Mouse (Mus musculus) heart, embryonic 15.5 days (tissue): Measurements from ENCODE around the gene Tmbim6. TPM values are rescaled to one million over a fixed set of nuclear protein-coding genes. Genes with fewer than 3 reads are reported as not detected.
"Not testable (repeated sequence)": the region's sequence is repeated elsewhere in the genome, so short reads cannot be mapped to it uniquely, and the experiment has no call there.

Source experiments
- ATAC-seq: fragments of 200-750 bp; cut with Nextera tagmentation; replicated peaks from 2 replicates; pipeline ENCODE4 v1.8.0; 2017; ENCODE audit warnings: low read depth, moderate TSS enrichment; ENCODE audit not compliant: insufficient number of reproducible peaks, insufficient read depth, low FRiP score
- H3K27ac ChIP-seq: fragments of 300-500 bp; sonication (generic); 2 replicates; pipeline ENCODE4 v1.5.1; 2015; ENCODE audit warnings: mild to moderate bottlenecking, inconsistent platforms
- H3K27me3 ChIP-seq: fragments of 300-500 bp; sonication (generic); 2 replicates; pipeline ENCODE4 v1.6.1; 2015; ENCODE audit warnings: inconsistent platforms
- H3K36me3 ChIP-seq: fragments of 300-500 bp; sonication (generic); 2 replicates; pipeline ENCODE4 v1.6.1; 2015; ENCODE audit warnings: mild to moderate bottlenecking, inconsistent platforms
- H3K4me1 ChIP-seq: fragments of 300-500 bp; sonication (generic); replicated peaks from 2 replicates; pipeline ENCODE4 v1.6.1; 2015; ENCODE audit warnings: inconsistent platforms
- H3K4me2 ChIP-seq: fragments of 300-500 bp; sonication (generic); 2 replicates; pipeline ENCODE4 v1.6.1; 2015; ENCODE audit warnings: inconsistent platforms, mild to moderate bottlenecking, moderate library complexity
- H3K4me3 ChIP-seq: fragments of 300-500 bp; sonication (generic); 2 replicates; pipeline ENCODE4 v1.5.1; 2015; ENCODE audit warnings: mild to moderate bottlenecking, inconsistent platforms
- H3K9ac ChIP-seq: fragments of 300-500 bp; sonication (generic); 2 replicates; pipeline ENCODE4 v1.6.1; 2015; ENCODE audit warnings: mild to moderate bottlenecking, inconsistent platforms
- H3K9me3 ChIP-seq: fragments of 300-500 bp; sonication (generic); replicated peaks from 2 replicates; pipeline ENCODE4 v1.6.1; 2016; ENCODE audit warnings: inconsistent platforms
- WGBS: fragments of 180-500 bp; shearing (Covaris S2); methylation state at CpG from one replicate; pipeline ENCODE4 v1.1.7; 2015; ENCODE audit warnings: mixed read lengths; 5-methylcytosine and 5-hydroxymethylcytosine counted together
- polyA plus RNA-seq: library from polyadenylated mRNA; unstranded; fragments of >200 nt; fragmentation: Nextera tagmentation; extraction: Ambion mirVana; gene quantifications from 2 replicates; pipeline ENCODE4 v1.2.1, GENCODE M21; 2015

Gene Tmbim6
- polyA plus RNA-seq, 1 experiment from 2014 or later, result 221 TPM

GRCm38 (mm10) chr15:99386110-99386509 lies 6.6 kb upstream of the Tmbim6 start:
- H3K27ac ChIP-seq, H3K27me3 ChIP-seq, H3K4me2 ChIP-seq, H3K4me1 ChIP-seq, H3K9ac ChIP-seq, H3K9me3 ChIP-seq, H3K36me3 ChIP-seq, H3K4me3 ChIP-seq, ATAC-seq: not testable (repeated sequence)
- 63% methylated on average over 3 of the region's 3 CpGs for WGBS

- WGBS, result 68% methylated on average over 3 of the region's 3 CpGs
- Histone ChIP-seq H3K9me3 (no peaks in the 10 kb centered on the region), H3K9ac (no peak overlapping the region), H3K36me3 (no peaks in the 10 kb centered on the region), H3K4me2 (no peak overlapping the region), H3K27me3 (no peaks in the 10 kb centered on the region), H3K27ac (no peak overlapping the region), H3K4me1 (0 out of 2 replicates have a peak, but pooled peaks cover 3% of the 10 kb centered on the region), H3K4me3 (no peak overlapping the region)
- ATAC-seq, result no peak
These were observed 5.9 kb upstream of the Tmbim6 start for GRCm38 (mm10) chr15:99386796-99387195.

GRCm38 (mm10) chr15:99387976-99388375 lies 4.7 kb upstream of the Tmbim6 start:
- no peaks in the 10 kb centered on the region for H3K9me3 ChIP-seq
- no peak overlapping the region for H3K4me2 ChIP-seq
- no peak for ATAC-seq
- H3K4me3 ChIP-seq, result no peak overlapping the region
- H3K9ac ChIP-seq, result no peak overlapping the region
- peaks cover 9% of the 10 kb centered on the region for H3K4me1 ChIP-seq
- H3K27ac ChIP-seq, result no peak overlapping the region
- no peaks in the 10 kb centered on the region for H3K36me3 ChIP-seq
- no peaks in the 10 kb centered on the region for H3K27me3 ChIP-seq
- WGBS, result 76% methylated on average over 4 of the region's 4 CpGs

DNA sequence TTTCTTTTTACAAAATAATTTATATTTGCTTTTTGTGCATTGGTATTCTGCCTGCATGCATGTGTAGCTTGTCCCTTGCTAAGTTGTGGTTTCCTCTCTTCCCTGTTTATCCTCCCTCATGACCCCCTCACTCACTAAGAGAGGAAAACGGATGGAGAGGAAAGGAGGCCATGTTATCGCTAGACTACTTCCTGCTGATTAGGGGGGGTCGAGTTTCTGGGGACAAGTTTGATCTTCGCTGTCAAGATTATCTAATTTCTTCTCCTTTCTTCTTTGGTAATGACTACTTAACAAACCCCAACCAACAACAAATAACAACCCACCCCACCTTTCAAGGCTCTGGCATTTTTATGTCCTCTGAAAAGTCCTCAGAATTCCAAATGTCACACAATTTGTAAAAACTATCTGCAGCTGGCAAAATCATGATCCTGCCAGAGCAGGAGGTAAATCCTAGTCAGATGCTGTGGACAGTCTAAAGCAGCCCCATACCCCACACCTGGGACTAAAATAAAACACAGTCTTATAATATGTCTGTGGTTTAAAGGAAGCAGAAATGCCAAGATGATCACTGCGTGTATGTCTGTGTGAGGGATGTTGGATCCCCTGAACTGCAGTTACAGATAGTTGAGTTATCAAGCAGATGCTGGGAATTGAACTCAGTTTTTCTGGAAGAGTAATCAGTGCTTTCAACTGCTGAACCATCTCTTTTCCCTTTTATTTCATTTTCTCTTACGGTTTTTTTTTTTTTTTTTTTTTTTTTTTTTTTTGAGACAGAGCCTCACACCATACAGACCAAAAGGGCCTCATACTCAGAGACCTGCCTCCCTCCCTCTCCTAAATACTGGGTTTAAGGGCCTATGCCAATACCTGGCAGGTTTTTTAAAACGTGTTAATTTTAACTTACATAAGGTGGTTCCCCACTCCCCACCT lies 1.9 kb upstream of the Tmbim6 start:
- H3K4me2 ChIP-seq, result no peak overlapping the region
- no peak overlapping the region for H3K27ac ChIP-seq
- H3K4me3 ChIP-seq, result no peak overlapping the region
- H3K9me3 ChIP-seq, result no peaks in the 10 kb centered on the region
- peaks cover 24% of the 10 kb centered on the region for H3K4me1 ChIP-seq
- H3K9ac ChIP-seq, result no peak overlapping the region
- 36% methylated on average over 7 of the region's 7 CpGs for WGBS
- ATAC-seq, result no peak
- no peaks in the 10 kb centered on the region for H3K36me3 ChIP-seq
- H3K27me3 ChIP-seq, result no peaks in the 10 kb centered on the region

- Histone ChIP-seq H3K27ac (peak overlapping the region; percentile 71), H3K9ac (peak overlapping the region; percentile 41; the same call in 1 of the 2 replicates), H3K36me3 (no peaks in the 10 kb centered on the region), H3K4me2 (peak overlapping the region; percentile 87), H3K9me3 (no peaks in the 10 kb centered on the region), H3K27me3 (no peaks in the 10 kb centered on the region), H3K4me3 (peak overlapping the region; percentile 96), H3K4me1 (peaks cover 36% of the 10 kb centered on the region)
- 77% methylated on average over 6 of the region's 6 CpGs for WGBS
- ATAC-seq, result no peak
These were observed 707 bp upstream of the Tmbim6 start for GRCm38 (mm10) chr15:99391975-99392374.

DNA sequence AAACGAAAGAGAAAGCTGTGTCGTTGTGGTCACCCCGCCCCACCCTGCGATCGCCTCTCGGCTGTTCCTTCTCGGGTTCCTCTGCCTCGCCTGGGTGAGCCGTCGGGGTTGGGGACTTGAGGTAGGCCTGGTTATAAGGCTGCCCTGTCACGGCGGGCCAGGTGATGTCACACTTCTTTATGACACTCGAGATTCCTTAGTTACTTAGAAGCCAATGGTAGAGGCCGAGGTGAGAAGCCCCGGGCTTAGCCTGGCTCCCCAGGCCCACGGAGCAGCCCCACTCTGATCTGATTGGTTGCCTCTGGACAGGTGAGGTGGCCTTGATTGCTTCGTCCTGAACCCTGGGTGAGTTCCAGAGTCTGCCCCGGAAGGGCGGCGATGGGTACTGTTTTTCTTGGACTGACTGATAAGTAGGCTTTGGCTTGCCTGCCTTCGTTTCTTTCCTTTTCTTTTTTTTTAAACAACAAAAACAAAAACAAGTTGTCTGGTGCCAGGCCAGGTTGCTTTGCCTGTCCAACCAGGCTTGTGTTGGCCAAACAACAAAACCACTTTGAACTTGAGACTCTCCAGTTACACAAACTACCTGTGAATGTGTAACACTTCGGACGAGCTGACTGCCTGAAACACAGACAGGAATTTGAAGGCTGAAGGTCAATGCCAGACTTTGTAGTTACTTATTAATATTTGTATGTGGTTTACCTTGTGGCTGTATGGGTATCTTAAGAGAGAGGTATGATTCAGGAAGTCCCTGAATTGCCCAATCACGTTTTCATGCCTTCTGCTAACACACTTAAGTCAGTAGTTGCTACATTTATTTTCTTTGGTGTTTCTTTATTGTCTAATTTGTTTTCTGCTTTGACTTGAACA lies 937 bp downstream of the Tmbim6 start:
- WGBS, result 3% methylated on average over 24 of the region's 24 CpGs

DNA sequence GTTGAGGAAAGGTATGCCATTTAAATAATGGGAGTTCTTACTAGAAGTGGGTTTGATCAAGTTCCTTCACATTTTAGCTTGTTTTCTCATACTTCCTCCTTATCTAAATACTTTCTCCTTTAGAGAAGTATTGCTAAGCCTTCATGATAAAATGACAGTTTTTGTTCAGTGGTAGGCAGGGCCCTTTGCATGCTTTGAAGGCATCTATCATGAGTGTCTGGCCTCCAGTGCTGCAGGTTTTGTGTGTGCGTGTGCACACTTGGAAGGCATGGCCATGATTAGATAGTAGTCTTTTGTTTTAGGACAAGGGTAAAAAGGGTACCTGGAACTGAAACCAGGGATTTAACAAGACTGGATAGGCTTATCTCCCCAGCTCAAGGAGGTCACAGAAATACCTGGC lies 3.8 kb downstream of the Tmbim6 start:
- ATAC-seq, result no peak
- Histone ChIP-seq H3K4me3 (no peak overlapping the region), H3K27ac (0 out of 2 replicates have a peak overlapping the region, but pooled peaks have one; percentile 18), H3K36me3 (no peaks in the 10 kb centered on the region), H3K27me3 (no peaks in the 10 kb centered on the region), H3K9me3 (no peaks in the 10 kb centered on the region), H3K4me2 (peak overlapping the region; percentile 29; the same call in 1 of the 2 replicates), H3K4me1 (peaks cover 63% of the 10 kb centered on the region), H3K9ac (no peak overlapping the region)
- WGBS, result 27% methylated on average over 1 of the region's 1 CpGs

More for the DNA sequence above, 937 bp downstream of the Tmbim6 start:
- Histone ChIP-seq H3K4me3 (peak overlapping the region; percentile 96), H3K27me3 (no peaks in the 10 kb centered on the region), H3K4me1 (peaks cover 46% of the 10 kb centered on the region), H3K27ac (peak overlapping the region; percentile 94), H3K9me3 (no peaks in the 10 kb centered on the region), H3K4me2 (peak overlapping the region; percentile 88), H3K36me3 (no peaks in the 10 kb centered on the region), H3K9ac (peak overlapping the region; percentile 86)
- peak; percentile 30; the same call in 1 of the 2 replicates for ATAC-seq

DNA sequence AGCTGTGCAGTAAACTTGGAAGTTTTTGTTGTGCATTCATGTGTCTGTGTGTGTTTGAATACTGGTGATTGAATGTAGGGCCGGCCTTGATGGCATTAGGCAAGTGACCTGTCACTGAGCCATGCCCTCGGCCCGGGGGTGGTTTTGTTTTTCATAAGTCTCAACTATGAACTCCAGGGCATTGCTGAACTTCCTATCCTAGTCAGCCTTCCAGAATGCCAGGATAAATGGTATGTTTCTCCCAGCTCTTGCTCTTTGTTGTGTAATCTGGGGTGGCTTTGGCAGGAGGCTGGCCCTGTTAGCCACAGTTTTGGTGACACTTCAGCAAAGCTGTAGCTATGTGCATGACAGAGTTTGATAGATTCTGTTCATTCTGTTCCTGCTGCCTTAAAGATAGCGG lies 4.2 kb downstream of the Tmbim6 start:
- H3K4me1 ChIP-seq, result peaks cover 63% of the 10 kb centered on the region
- WGBS, result 63% methylated on average over 4 of the region's 4 CpGs
- no peaks in the 10 kb centered on the region for H3K27me3 ChIP-seq
- no peaks in the 10 kb centered on the region for H3K9me3 ChIP-seq
- H3K36me3 ChIP-seq, result peaks cover under 1% of the 10 kb centered on the region; the same call in 1 of the 2 replicates
- no peak overlapping the region for H3K9ac ChIP-seq
- no peak for ATAC-seq
- H3K27ac ChIP-seq, result 0 out of 2 replicates have a peak overlapping the region, but pooled peaks have one; percentile 18
- no peak overlapping the region for H3K4me3 ChIP-seq
- peak overlapping the region; percentile 29; the same call in 1 of the 2 replicates for H3K4me2 ChIP-seq

GRCm38 (mm10) chr15:99397622-99398021 lies 4.9 kb downstream of the Tmbim6 start:
- no peak for ATAC-seq
- Histone ChIP-seq H3K36me3 (peaks cover 6% of the 10 kb centered on the region), H3K27me3 (no peaks in the 10 kb centered on the region), H3K4me1 (peaks cover 57% of the 10 kb centered on the region), H3K4me2 (no peak overlapping the region), H3K9ac (no peak overlapping the region), H3K27ac (no peak overlapping the region), H3K4me3 (no peak overlapping the region), H3K9me3 (no peaks in the 10 kb centered on the region)
- 87% methylated on average over 2 of the region's 2 CpGs for WGBS

DNA sequence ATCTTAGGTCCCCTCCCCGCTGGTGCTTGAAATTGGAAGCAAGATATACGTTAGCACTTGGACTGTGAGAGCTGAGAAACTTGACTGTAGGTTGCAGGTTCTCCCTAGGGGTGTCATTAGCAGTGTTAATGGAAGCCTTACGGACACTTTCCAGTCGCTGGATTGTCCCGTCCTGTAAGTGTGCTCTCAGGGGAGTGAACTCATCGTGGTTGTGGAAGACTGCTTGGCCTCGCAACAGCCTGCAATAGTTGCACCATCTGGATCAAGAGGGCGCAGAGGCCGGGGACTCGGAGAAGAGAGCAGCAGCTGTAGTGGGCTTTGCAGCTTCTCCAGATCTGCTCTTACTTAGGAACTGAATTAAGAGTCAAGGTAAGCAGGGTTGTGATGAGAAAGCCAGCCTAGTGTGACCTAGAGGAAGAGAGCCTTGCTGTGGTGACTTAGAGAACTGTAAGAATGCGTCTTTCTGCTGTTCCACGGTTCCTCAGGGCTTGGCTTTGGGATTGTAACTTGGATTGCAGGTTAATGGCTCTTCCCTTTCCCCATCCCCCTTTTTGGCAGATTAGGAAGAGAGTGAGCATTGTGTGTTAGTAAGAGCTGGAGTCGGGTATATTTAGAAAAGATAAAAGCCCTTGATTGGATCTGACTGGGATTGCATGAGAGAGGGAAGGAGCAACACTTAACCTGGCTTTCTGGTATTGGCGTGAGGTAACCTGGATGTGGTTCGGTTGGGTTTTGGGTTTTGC lies 7.0 kb downstream of the Tmbim6 start:
- no peak for ATAC-seq

More for the DNA sequence above, 7.0 kb downstream of the Tmbim6 start:
- Histone ChIP-seq H3K27me3 (no peaks in the 10 kb centered on the region), H3K4me1 (peaks cover 49% of the 10 kb centered on the region), H3K4me3 (no peak overlapping the region), H3K9me3 (no peaks in the 10 kb centered on the region), H3K4me2 (no peak overlapping the region), H3K9ac (no peak overlapping the region), H3K36me3 (peaks cover 24% of the 10 kb centered on the region), H3K27ac (peak overlapping the region; percentile 14; the same call in 1 of the 2 replicates)
- 60% methylated on average over 15 of the region's 15 CpGs for WGBS
